Mouse (Mus musculus) midbrain, embryonic 12.5 days (tissue): ENCODE data around the gene Syde1. TPM values are rescaled to one million over a fixed set of nuclear protein-coding genes. Genes with fewer than 3 reads are reported as not detected.
"Not testable (repeated sequence)": the region's sequence is repeated elsewhere in the genome, so short reads cannot be mapped to it uniquely, and the experiment has no call there.

Experiments
- ATAC-seq: fragments of 200-750 bp; cut with Nextera tagmentation; 2 replicates; pipeline ENCODE4 v1.8.0; 2017; ENCODE audit warnings: low read depth, moderate TSS enrichment, moderate library complexity; ENCODE audit not compliant: low FRiP score
- H3K27ac ChIP-seq: fragments of 300-500 bp; sonication (generic); replicated peaks from 2 replicates; pipeline ENCODE4 v1.5.1; 2016; ENCODE audit warnings: mild to moderate bottlenecking
- H3K27me3 ChIP-seq: fragments of 300-500 bp; sonication (generic); 2 replicates; pipeline ENCODE4 v1.6.1; 2016; ENCODE audit warnings: mild to moderate bottlenecking
- H3K36me3 ChIP-seq: fragments of 300-500 bp; sonication (generic); 2 replicates; pipeline ENCODE4 v1.6.1; 2016
- H3K4me1 ChIP-seq: fragments of 300-500 bp; sonication (generic); 2 replicates; pipeline ENCODE4 v1.6.1; 2016
- H3K4me2 ChIP-seq: fragments of 300-500 bp; sonication (generic); replicated peaks from 2 replicates; pipeline ENCODE4 v1.6.1; 2016; ENCODE audit warnings: mild to moderate bottlenecking, moderate library complexity
- H3K4me3 ChIP-seq: fragments of 300-500 bp; sonication (generic); 2 replicates; pipeline ENCODE4 v1.5.1; 2016; ENCODE audit warnings: mild to moderate bottlenecking
- H3K9ac ChIP-seq: fragments of 300-500 bp; sonication (generic); replicated peaks from 2 replicates; pipeline ENCODE4 v1.6.1; 2016; ENCODE audit warnings: mild to moderate bottlenecking, moderate library complexity
- H3K9me3 ChIP-seq: fragments of 300-500 bp; sonication (generic); 2 replicates; pipeline ENCODE4 v1.6.1; 2016; ENCODE audit warnings: mild to moderate bottlenecking
- WGBS: fragments of 180-500 bp; shearing (Covaris S2); methylation state at CpG from one replicate; pipeline ENCODE4 v1.1.7; 2016; 5-methylcytosine and 5-hydroxymethylcytosine counted together
- polyA plus RNA-seq: library from polyadenylated mRNA; unstranded; fragments of >200 nt; fragmentation: Nextera tagmentation; extraction: Ambion mirVana; gene quantifications from 2 replicates; pipeline ENCODE4 v1.2.1, GENCODE M21; 2016

The Syde1 gene
- 7.4 and 8.8 TPM in 2 replicates for polyA plus RNA-seq

GRCm38 (mm10) chr10:78591406-78592328, at the start of gene Syde1:
Syde1 (minus strand) TSS chr10:78591964.
- Histone ChIP-seq H3K4me2 (peak within 1 kb of the TSS; percentile 84), H3K4me3 (peak within 1 kb of the TSS; percentile 60), H3K36me3 (peaks cover 10% of the 10 kb centered on the region), H3K9ac (peak within 1 kb of the TSS; percentile 68), H3K27me3 (no peaks in the 10 kb centered on the region; the same call in 1 of the 2 replicates), H3K27ac (peak within 1 kb of the TSS; percentile 15; the same call in 1 of the 2 replicates), H3K4me1 (0 out of 2 replicates have a peak, but pooled peaks cover 10% of the 10 kb centered on the region), H3K9me3 (no peaks in the 10 kb centered on the region)
- ATAC-seq: peak; percentile 75
- 5% methylated on average over 42 of the region's 54 CpGs for WGBS

- Histone ChIP-seq H3K4me3 (no peak overlapping the region), H3K36me3 (no peaks in the 10 kb centered on the region), H3K27me3 (no peaks in the 10 kb centered on the region), H3K27ac (no peak overlapping the region), H3K9me3 (no peaks in the 10 kb centered on the region), H3K9ac (no peak overlapping the region), H3K4me2 (peak overlapping the region; percentile 26; the same call in 1 of the 2 replicates), H3K4me1 (no peaks in the 10 kb centered on the region)
- 21% methylated on average over 6 of the region's 6 CpGs for WGBS
- peak; percentile 73 for ATAC-seq
Observed at GRCm38 (mm10) chr10:78632311-78632710, 40.5 kb upstream of the Syde1 start.

- no peak overlapping the region for H3K27ac ChIP-seq
- ATAC-seq: no peak
- H3K27me3 ChIP-seq: no peaks in the 10 kb centered on the region
- 84% methylated on average over 4 of the region's 4 CpGs for WGBS
- H3K4me3 ChIP-seq: no peak overlapping the region
- H3K4me1 ChIP-seq: no peaks in the 10 kb centered on the region
- H3K9me3 ChIP-seq: no peaks in the 10 kb centered on the region
- H3K9ac ChIP-seq: no peak overlapping the region
- H3K36me3 ChIP-seq: no peaks in the 10 kb centered on the region
- H3K4me2 ChIP-seq: no peak overlapping the region
Observed at GRCm38 (mm10) chr10:78630194-78630593, 38.4 kb upstream of the Syde1 start.

- not testable (repeated sequence) for H3K36me3 ChIP-seq, H3K9me3 ChIP-seq, H3K27ac ChIP-seq, H3K9ac ChIP-seq, H3K4me2 ChIP-seq, H3K4me3 ChIP-seq, H3K4me1 ChIP-seq, ATAC-seq, H3K27me3 ChIP-seq
- 85% methylated on average over 3 of the region's 3 CpGs for WGBS
Observed at GRCm38 (mm10) chr10:78623143-78623542, 31.4 kb upstream of the Syde1 start.

- 82% methylated on average over 1 of the region's 1 CpGs for WGBS
Observed at GRCm38 (mm10) chr10:78617974-78618373, 26.2 kb upstream of the Syde1 start, which contains the start of gene Olfr1357. Olfr1357 (minus strand) TSS chr10:78618074.

GRCm38 (mm10) chr10:78607602-78608001, 15.8 kb upstream of the Syde1 start:
- ATAC-seq: no peak
- Histone ChIP-seq H3K4me1 (no peaks in the 10 kb centered on the region), H3K9ac (no peak overlapping the region), H3K36me3 (no peaks in the 10 kb centered on the region), H3K9me3 (no peaks in the 10 kb centered on the region), H3K27ac (no peak overlapping the region), H3K27me3 (no peaks in the 10 kb centered on the region), H3K4me2 (no peak overlapping the region), H3K4me3 (no peak overlapping the region)
- 75% methylated on average over 3 of the region's 3 CpGs for WGBS

More at GRCm38 (mm10) chr10:78617974-78618373, 26.2 kb upstream of the Syde1 start, which contains the start of gene Olfr1357:
- no peak within 1 kb of the TSS for H3K27ac ChIP-seq
- H3K9ac ChIP-seq: no peak within 1 kb of the TSS
- no peak within 1 kb of the TSS for H3K4me3 ChIP-seq
- H3K4me2 ChIP-seq: no peak within 1 kb of the TSS
- no peaks in the 10 kb centered on the region for H3K4me1 ChIP-seq
- no peaks in the 10 kb centered on the region for H3K36me3 ChIP-seq
- no peaks in the 10 kb centered on the region for H3K9me3 ChIP-seq
- ATAC-seq: no peak
- H3K27me3 ChIP-seq: no peaks in the 10 kb centered on the region

- no peak overlapping the region for H3K4me2 ChIP-seq
- H3K27ac ChIP-seq: no peak overlapping the region
- H3K27me3 ChIP-seq: no peaks in the 10 kb centered on the region
- H3K4me1 ChIP-seq: no peaks in the 10 kb centered on the region
- H3K36me3 ChIP-seq: no peaks in the 10 kb centered on the region
- WGBS: 53% methylated on average over 3 of the region's 3 CpGs
- H3K9me3 ChIP-seq: no peaks in the 10 kb centered on the region
- no peak overlapping the region for H3K9ac ChIP-seq
- no peak overlapping the region for H3K4me3 ChIP-seq
- ATAC-seq: no peak
Observed at GRCm38 (mm10) chr10:78605080-78605479, 13.3 kb upstream of the Syde1 start.

GRCm38 (mm10) chr10:78599865-78600264, 8.1 kb upstream of the Syde1 start:
- no peaks in the 10 kb centered on the region for H3K36me3 ChIP-seq
- H3K27me3 ChIP-seq: no peaks in the 10 kb centered on the region
- no peak overlapping the region for H3K27ac ChIP-seq
- ATAC-seq: no peak
- WGBS: 86% methylated on average over 5 of the region's 5 CpGs
- H3K9me3 ChIP-seq: no peaks in the 10 kb centered on the region
- no peak overlapping the region for H3K4me3 ChIP-seq
- H3K4me2 ChIP-seq: no peak overlapping the region
- no peaks in the 10 kb centered on the region for H3K4me1 ChIP-seq
- H3K9ac ChIP-seq: no peak overlapping the region

- Histone ChIP-seq H3K4me1 (0 out of 2 replicates have a peak, but pooled peaks cover 10% of the 10 kb centered on the region), H3K9me3 (no peaks in the 10 kb centered on the region), H3K4me3 (no peak overlapping the region), H3K4me2 (no peak overlapping the region), H3K9ac (no peak overlapping the region), H3K27me3 (no peaks in the 10 kb centered on the region; the same call in 1 of the 2 replicates), H3K36me3 (no peaks in the 10 kb centered on the region), H3K27ac (no peak overlapping the region)
- ATAC-seq: no peak
Observed at GRCm38 (mm10) chr10:78594566-78594965, 2.8 kb upstream of the Syde1 start.

- no peak overlapping the region for H3K27ac ChIP-seq
- no peaks in the 10 kb centered on the region; the same call in 1 of the 2 replicates for H3K27me3 ChIP-seq
- no peak overlapping the region for H3K4me3 ChIP-seq
- no peak for ATAC-seq
- no peaks in the 10 kb centered on the region for H3K36me3 ChIP-seq
- H3K4me2 ChIP-seq: no peak overlapping the region
- WGBS: 73% methylated on average over 6 of the region's 6 CpGs
- H3K4me1 ChIP-seq: 0 out of 2 replicates have a peak, but pooled peaks cover 10% of the 10 kb centered on the region
- H3K9ac ChIP-seq: no peak overlapping the region
- no peaks in the 10 kb centered on the region for H3K9me3 ChIP-seq
Observed at GRCm38 (mm10) chr10:78594157-78594556, 2.4 kb upstream of the Syde1 start.

- Histone ChIP-seq H3K36me3 (no peaks in the 10 kb centered on the region), H3K4me1 (0 out of 2 replicates have a peak, but pooled peaks cover 10% of the 10 kb centered on the region), H3K9ac (no peak overlapping the region), H3K9me3 (no peaks in the 10 kb centered on the region), H3K4me3 (no peak overlapping the region), H3K27me3 (no peaks in the 10 kb centered on the region; the same call in 1 of the 2 replicates), H3K4me2 (no peak overlapping the region), H3K27ac (no peak overlapping the region)
- 93% methylated on average over 5 of the region's 5 CpGs for WGBS
- ATAC-seq: no peak
Observed at GRCm38 (mm10) chr10:78593736-78594135, 2.0 kb upstream of the Syde1 start.

- Histone ChIP-seq H3K4me1 (0 out of 2 replicates have a peak, but pooled peaks cover 10% of the 10 kb centered on the region), H3K27me3 (no peaks in the 10 kb centered on the region; the same call in 1 of the 2 replicates), H3K9me3 (no peaks in the 10 kb centered on the region), H3K27ac (no peak overlapping the region), H3K4me3 (no peak overlapping the region), H3K4me2 (no peak overlapping the region), H3K9ac (no peak overlapping the region), H3K36me3 (no peaks in the 10 kb centered on the region)
- no peak for ATAC-seq
- WGBS: 90% methylated on average over 4 of the region's 4 CpGs
Observed at GRCm38 (mm10) chr10:78592856-78593379, 1.2 kb upstream of the Syde1 start.
